29 mouse cellular contexts compared by ENCODE assay signal in the genomic region with DNA sequence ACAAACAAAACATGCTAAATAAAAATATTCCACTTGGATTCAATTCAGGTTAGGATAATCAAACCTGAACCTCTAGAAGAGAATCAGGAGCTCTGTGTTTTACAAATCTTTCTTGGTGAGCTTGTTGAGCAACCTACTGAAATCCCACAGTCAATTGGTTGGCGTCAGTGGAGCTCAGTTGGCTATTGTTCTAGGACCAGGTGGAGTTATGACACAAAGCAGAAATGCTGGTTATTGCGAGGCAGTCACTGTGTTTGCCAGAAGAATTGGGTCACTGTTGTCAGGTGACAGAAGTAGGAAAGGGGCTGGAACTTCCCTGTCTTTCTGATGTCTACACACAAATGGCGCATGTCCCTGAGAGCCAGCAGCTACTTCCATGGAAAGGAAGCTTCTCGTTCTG. TPM values are rescaled to one million over a fixed set of nuclear protein-coding genes. Genes with fewer than 3 reads are reported as not detected.
"Had no signal": no experiment of that assay in that cellular context is flagged by ENCODE, and none has a peak within 500 bp of the region (broad histone marks: within the 10 kb centered on the region; RNA-seq: fewer than 3 reads in every experiment).

No protein-coding gene starts in this region.

- H3K9ac ChIP-seq: heart, embryonic 13.5 days; heart, embryonic 15.5 days; hindbrain, embryonic 13.5 days; hindbrain, embryonic 15.5 days; kidney, embryonic 15.5 days; limb, embryonic 13.5 days; limb, embryonic 15.5 days; liver, embryonic 13.5 days; liver, embryonic 15.5 days had no signal

- ATAC-seq: hindbrain, postnatal 0 days; intestine, embryonic 16.5 days had no signal

- H3K27ac ChIP-seq: heart, embryonic 13.5 days; heart, embryonic 15.5 days; hindbrain, embryonic 13.5 days; hindbrain, embryonic 15.5 days; hindbrain, postnatal 0 days; kidney, embryonic 15.5 days; kidney, postnatal 0 days; limb, embryonic 13.5 days; limb, embryonic 15.5 days; liver, embryonic 13.5 days; liver, embryonic 15.5 days had no signal

- H3K4me2 ChIP-seq: heart, embryonic 11.5 days; heart, embryonic 13.5 days; heart, embryonic 15.5 days; hindbrain, embryonic 13.5 days; hindbrain, embryonic 15.5 days; kidney, embryonic 15.5 days; limb, embryonic 13.5 days; limb, embryonic 15.5 days; liver, embryonic 11.5 days; liver, embryonic 13.5 days; liver, embryonic 15.5 days had no signal

- DNase-seq: gastrocnemius, postnatal 14 days; gastrocnemius, postnatal 36 days; heart, adult 18-20 months; heart, postnatal 14 days; heart, postnatal 36 days; kidney, adult 11 months; kidney, adult 2 months; kidney, adult 9 months; kidney, postnatal 14 days; kidney, postnatal 36 days; layer of hippocampus, adult 9-11 months; layer of hippocampus, postnatal 36 days; left cerebral cortex, postnatal 4 days; liver, embryonic 13.5 days had no signal

- H3K36me3 ChIP-seq: heart, embryonic 13.5 days; heart, embryonic 15.5 days; hindbrain, embryonic 13.5 days; hindbrain, embryonic 15.5 days; kidney, embryonic 15.5 days; limb, embryonic 13.5 days; limb, embryonic 15.5 days; liver, embryonic 13.5 days; liver, embryonic 15.5 days had no signal

- H3K27me3 ChIP-seq: heart, embryonic 13.5 days; heart, embryonic 15.5 days; hindbrain, embryonic 13.5 days; hindbrain, embryonic 15.5 days; kidney, embryonic 15.5 days; limb, embryonic 13.5 days; limb, embryonic 15.5 days; liver, embryonic 13.5 days; liver, embryonic 15.5 days had no signal

- H3K9me3 ChIP-seq: heart, embryonic 13.5 days; heart, embryonic 15.5 days; hindbrain, embryonic 13.5 days; hindbrain, embryonic 15.5 days; kidney, embryonic 15.5 days; limb, embryonic 13.5 days; limb, embryonic 15.5 days; liver, embryonic 13.5 days; liver, embryonic 15.5 days had no signal

- H3K4me1 ChIP-seq: hindbrain, embryonic 13.5 days; hindbrain, embryonic 15.5 days; kidney, embryonic 15.5 days; limb, embryonic 13.5 days; limb, embryonic 15.5 days; liver, embryonic 13.5 days; liver, embryonic 15.5 days had no signal

- H3K4me3 ChIP-seq: heart, embryonic 13.5 days; heart, embryonic 15.5 days; hindbrain, embryonic 13.5 days; hindbrain, embryonic 15.5 days; kidney, embryonic 15.5 days; limb, embryonic 13.5 days; limb, embryonic 15.5 days; liver, embryonic 13.5 days; liver, embryonic 15.5 days had no signal

RNA-seq across cellular contexts. Expression of a gene that starts 56.6 kb away (rescaled TPM):
- total RNA-seq: granulocyte monocyte progenitor cell, adult 5-6 weeks; hematopoietic stem cell, adult 5-6 weeks had no signal
